Mouse (Mus musculus) G1E (cell line): ENCODE results near the gene Stam. TPM values are rescaled to one million over a fixed set of nuclear protein-coding genes. Genes with fewer than 3 reads are reported as not detected.

Experiments
- ATAC-seq: 2 replicates; pipeline ENCODE4 v1.8.0; 2016; ENCODE audit warnings: mild to moderate bottlenecking; ENCODE audit not compliant: insufficient number of reproducible peaks, poor library complexity, low FRiP score, severe bottlenecking; ENCODE audit errors: extremely low read depth
- DNase-seq: peaks from one replicate; pipeline ENCODE4 v3.0.0; 2012; ENCODE audit warnings: low spot score
- H3K27me3 ChIP-seq: 2 replicates; pipeline ENCODE4 v1.6.1; 2012; ENCODE audit warnings: mild to moderate bottlenecking, low read length, inconsistent platforms; ENCODE audit not compliant: insufficient read depth
- H3K36me3 ChIP-seq: replicated peaks from 2 replicates; pipeline ENCODE3; 2012; ENCODE audit warnings: mild to moderate bottlenecking, inconsistent platforms
- H3K4me1 ChIP-seq: 2 replicates; pipeline ENCODE4 v1.6.1; 2012; ENCODE audit warnings: low read depth, low read length, inconsistent platforms, mixed read lengths; ENCODE audit not compliant: insufficient read depth
- H3K4me3 ChIP-seq: 2 replicates; pipeline ENCODE4 v1.5.1; 2012; ENCODE audit warnings: low read depth, mild to moderate bottlenecking, inconsistent platforms, low read length, moderate library complexity, mixed read lengths
- H3K9me3 ChIP-seq: replicated peaks from 2 replicates; pipeline ENCODE4 v1.6.1; 2012; ENCODE audit warnings: inconsistent platforms
- CTCF ChIP-seq: IDR thresholded peaks from 2 replicates; pipeline ENCODE4 v1.5.1; 2012; ENCODE audit warnings: low read depth, low read length, inconsistent platforms, mixed read lengths
- GATA1 ChIP-seq: IDR thresholded peaks from 2 replicates; pipeline ENCODE4 v1.6.1; 2012; ENCODE audit warnings: borderline replicate concordance, low read length, inconsistent platforms, mixed read lengths
- GATA2 ChIP-seq: IDR thresholded peaks from 2 replicates; pipeline ENCODE4 v1.6.1; 2012; ENCODE audit warnings: low read depth, low read length, inconsistent platforms, borderline replicate concordance
- POLR2AphosphoS5 ChIP-seq: IDR thresholded peaks from 2 replicates; pipeline ENCODE4 v1.6.1; 2012; ENCODE audit warnings: low read depth, low read length, inconsistent platforms; ENCODE audit not compliant: insufficient replicate concordance
- TAL1 ChIP-seq: conservative IDR thresholded peaks from 2 replicates; pipeline ENCODE4 v1.6.1; 2012; ENCODE audit warnings: low read depth, low read length, inconsistent platforms, mixed read lengths
- polyA plus RNA-seq: library from polyadenylated mRNA; stranded (reverse); fragments of >175 nt; gene quantifications from 2 replicates; pipeline ENCODE4 v1.2.3, GENCODE M21; 2012
- total RNA-seq, 2 experiments: library from RNA; stranded (forward) in 1 of 2; stranded (reverse) in 1 of 2; fragments of 200-1000 nt in 1 of 2; fragments of >200 nt in 1 of 2; fragmentation: Nextera tagmentation in 1 of 2; gene quantifications; 2 replicates each; pipeline ENCODE4 v1.2.3; 2014 to 2017

Gene Stam
- total and polyA plus RNA-seq, 3 experiments = 21.4 to 51.2 (median 33.3) TPM

DNA sequence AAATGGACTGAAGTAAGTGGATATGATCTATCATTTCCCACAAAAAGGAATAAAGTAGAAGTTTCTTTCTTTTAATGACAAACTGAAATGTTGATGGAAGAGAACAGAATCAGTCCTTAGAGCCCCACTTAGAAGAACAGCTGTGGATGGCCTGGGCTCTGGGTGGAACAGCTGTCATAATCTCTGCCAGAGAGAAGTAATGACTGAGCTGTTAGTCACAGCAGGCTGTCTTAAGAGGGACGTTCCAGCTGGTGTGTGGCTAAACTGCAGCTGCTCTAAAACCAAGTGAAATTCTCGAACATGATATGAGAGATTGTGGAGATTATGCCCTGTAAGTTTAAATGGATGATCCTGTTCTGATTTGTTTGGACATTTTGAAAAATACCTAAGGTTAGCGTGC is 63.0 kb downstream of the Stam start:
- Histone ChIP-seq H3K36me3 (peaks cover 67% of the 10 kb centered on the region), H3K9me3 (no peaks in the 10 kb centered on the region)
- TF ChIP-seq TAL1 = no peak
- TF ChIP-seq GATA1 = no peak
- TF ChIP-seq POLR2AphosphoS5 = no peak
- TF ChIP-seq CTCF = no peak
- TF ChIP-seq GATA2 = no peak

DNA sequence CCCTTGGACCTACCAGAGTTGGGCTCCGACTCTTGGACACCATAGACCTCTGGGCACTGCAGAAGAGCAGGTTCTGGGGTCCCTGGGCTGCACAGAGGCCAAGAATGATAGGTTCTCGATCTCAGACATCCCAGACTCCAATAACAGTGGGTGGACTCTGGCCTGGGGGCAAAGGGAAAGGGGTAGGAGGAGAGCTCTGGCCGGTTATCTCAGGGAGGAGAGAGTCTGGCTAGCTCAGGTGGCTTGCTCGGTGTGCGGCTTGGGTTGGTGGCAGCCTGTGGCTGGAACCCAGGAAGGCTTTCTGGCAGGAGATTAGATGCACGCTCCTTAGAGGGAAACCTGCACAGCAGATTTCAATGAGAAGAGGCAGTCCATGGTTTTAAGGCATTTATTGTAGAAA is 65.7 kb downstream of the Stam start:
- no peak overlapping the region for H3K4me3 ChIP-seq
- no peaks in the 10 kb centered on the region for H3K27me3 ChIP-seq
- no peaks in the 10 kb centered on the region for H3K4me1 ChIP-seq
- DNase-seq = no peak
- TF ChIP-seq CTCF (no peak), GATA1 (no peak), POLR2AphosphoS5 (no peak), GATA2 (no peak), TAL1 (no peak)
- peaks cover 70% of the 10 kb centered on the region for H3K36me3 ChIP-seq
- no peaks in the 10 kb centered on the region for H3K9me3 ChIP-seq
- ATAC-seq = no peak

More for the DNA sequence above, 63.0 kb downstream of the Stam start:
- ATAC-seq = no peak
- Histone ChIP-seq H3K4me3 (no peak overlapping the region), H3K27me3 (no peaks in the 10 kb centered on the region), H3K4me1 (no peaks in the 10 kb centered on the region)
- no peak for DNase-seq

DNA sequence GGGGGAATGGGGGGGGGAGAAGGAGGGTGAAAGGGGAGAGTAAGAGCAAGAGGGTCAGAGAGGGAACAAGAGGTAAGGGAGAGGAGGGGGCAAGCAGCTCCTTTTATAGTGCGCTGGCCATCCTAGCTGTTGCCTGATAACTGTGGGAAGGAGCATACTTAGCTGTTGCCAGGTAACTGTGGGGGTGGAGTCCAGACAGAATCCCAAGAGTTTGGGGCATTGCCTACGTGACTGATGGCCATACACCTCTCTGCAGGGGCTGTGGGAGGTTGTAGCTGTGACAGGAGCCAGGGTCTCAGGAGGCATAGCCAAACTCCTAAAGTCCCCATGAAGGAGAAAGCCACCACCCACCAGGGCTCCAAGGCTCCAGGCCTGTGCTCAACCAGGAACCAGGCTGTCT is 66.1 kb downstream of the Stam start:
- no peak for TF ChIP-seq POLR2AphosphoS5
- TF ChIP-seq GATA1 = no peak
- no peak for TF ChIP-seq TAL1
- TF ChIP-seq GATA2 = no peak
- TF ChIP-seq CTCF = no peak
- ATAC-seq (no peak), DNase-seq (no peak)
- Histone ChIP-seq H3K9me3 (no peaks in the 10 kb centered on the region), H3K4me3 (no peak overlapping the region), H3K27me3 (no peaks in the 10 kb centered on the region), H3K36me3 (peaks cover 74% of the 10 kb centered on the region), H3K4me1 (no peaks in the 10 kb centered on the region)

DNA sequence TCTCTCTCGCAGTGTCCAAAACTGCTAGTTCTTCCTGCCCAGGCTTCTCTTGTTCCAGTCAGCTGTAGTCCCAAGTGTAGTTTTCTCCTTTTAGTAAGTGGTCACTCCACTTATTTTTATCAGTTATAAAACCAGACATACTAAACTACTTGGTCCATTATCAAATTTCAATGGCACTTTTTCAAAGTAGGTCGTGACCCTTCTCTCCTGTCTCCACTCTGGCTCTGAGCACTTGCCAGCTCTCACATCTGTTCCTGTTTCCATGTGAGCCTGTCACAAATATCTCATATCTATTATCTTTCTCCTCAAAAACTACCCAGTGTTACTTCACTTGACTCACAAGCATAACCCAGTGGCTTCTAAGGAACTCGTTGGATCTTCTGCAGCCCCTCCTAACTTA is 71.4 kb downstream of the Stam start:
- no peak for DNase-seq
- no peaks in the 10 kb centered on the region for H3K27me3 ChIP-seq
- TF ChIP-seq GATA1 (no peak), CTCF (no peak), GATA2 (no peak), POLR2AphosphoS5 (no peak), TAL1 (no peak)
- peaks cover 72% of the 10 kb centered on the region for H3K36me3 ChIP-seq
- H3K4me1 ChIP-seq = no peaks in the 10 kb centered on the region
- no peak for ATAC-seq
- H3K4me3 ChIP-seq = no peak overlapping the region
- H3K9me3 ChIP-seq = no peaks in the 10 kb centered on the region

DNA sequence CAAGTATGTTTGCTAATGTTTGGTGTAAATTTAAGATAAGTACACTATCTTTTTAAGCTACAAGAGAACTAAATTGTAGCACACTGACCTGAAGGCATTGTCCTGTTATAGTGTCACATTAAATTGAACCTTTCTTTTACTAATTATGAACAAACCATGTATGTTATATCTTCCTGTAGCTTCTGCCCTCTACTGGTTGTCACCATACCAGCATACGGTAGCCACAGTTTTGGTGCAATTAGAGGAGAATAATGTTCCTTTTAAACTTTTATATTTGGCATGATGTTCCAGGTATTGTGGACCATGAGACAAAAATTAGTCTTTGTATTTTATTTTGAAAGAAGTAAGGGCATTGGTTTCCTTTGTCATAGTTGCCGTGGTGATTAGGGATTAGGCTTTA is 73.0 kb downstream of the Stam start:
- Histone ChIP-seq H3K27me3 (no peaks in the 10 kb centered on the region), H3K4me3 (no peak overlapping the region), H3K4me1 (no peaks in the 10 kb centered on the region), H3K9me3 (no peaks in the 10 kb centered on the region), H3K36me3 (peaks cover 67% of the 10 kb centered on the region)
- DNase-seq = no peak
- ATAC-seq = no peak
- TF ChIP-seq CTCF (no peak), GATA2 (no peak), GATA1 (no peak), POLR2AphosphoS5 (no peak), TAL1 (no peak)

DNA sequence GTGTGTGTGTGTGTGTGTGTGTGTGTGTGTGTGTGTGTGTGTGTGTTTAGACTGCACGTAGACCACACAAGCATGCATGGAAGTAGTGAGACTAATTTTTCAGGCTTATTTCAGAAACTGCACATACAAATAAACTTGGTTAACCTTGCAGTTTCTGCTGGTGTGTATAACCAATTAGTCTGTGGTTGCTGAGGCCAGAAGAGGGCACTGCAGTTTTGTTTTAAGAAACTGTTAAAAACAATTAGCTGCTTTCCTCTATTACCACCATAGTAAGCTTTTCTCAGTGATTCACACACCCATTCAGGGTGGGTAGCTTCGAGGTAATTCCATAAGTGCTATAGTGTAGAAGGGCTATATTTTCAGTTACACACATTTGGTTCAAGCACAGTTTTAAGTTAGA is 76.9 kb downstream of the Stam start:
- Histone ChIP-seq H3K9me3 (no peaks in the 10 kb centered on the region), H3K27me3 (no peaks in the 10 kb centered on the region), H3K4me1 (no peaks in the 10 kb centered on the region), H3K36me3 (peaks cover 53% of the 10 kb centered on the region), H3K4me3 (no peak overlapping the region)
- ATAC-seq = no peak
- TF ChIP-seq GATA1 = no peak
- no peak for TF ChIP-seq GATA2
- TF ChIP-seq TAL1 = no peak
- no peak for TF ChIP-seq POLR2AphosphoS5
- DNase-seq = no peak

DNA sequence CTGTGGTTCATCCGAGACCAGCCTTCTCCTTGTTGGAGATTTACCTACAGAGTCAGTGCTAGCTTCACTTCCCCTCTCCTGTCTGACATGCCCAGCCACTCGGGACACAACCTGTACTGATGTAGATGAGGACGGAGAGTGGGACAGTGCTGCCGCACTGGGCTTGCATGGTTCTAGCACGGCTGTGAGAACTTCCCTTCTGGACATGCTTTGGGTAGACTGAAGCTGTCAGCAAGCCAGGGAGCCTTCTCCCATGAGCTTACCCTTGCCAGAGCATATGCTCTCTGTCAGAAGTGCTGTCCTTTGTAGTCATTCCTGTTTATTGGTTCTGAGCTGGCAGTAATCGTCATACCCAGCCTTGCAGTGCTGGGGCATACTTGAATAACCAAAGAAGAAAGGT is 78.0 kb downstream of the Stam start:
- Histone ChIP-seq H3K4me3 (no peak overlapping the region), H3K36me3 (peaks cover 47% of the 10 kb centered on the region), H3K4me1 (no peaks in the 10 kb centered on the region), H3K9me3 (no peaks in the 10 kb centered on the region), H3K27me3 (no peaks in the 10 kb centered on the region)
- DNase-seq (no peak), ATAC-seq (no peak)
- TF ChIP-seq TAL1 (no peak), GATA1 (no peak)
